Mouse (Mus musculus): Measurements from ENCODE around the gene St3gal4.
"Not testable (repeated sequence)": the region's sequence is repeated elsewhere in the genome, so short reads cannot be mapped to it uniquely, and the experiment has no call there.

GRCm38 (mm10) chr9:35148822-35149221, 29.8 kb upstream of the St3gal4 start:
- TF ChIP-seq MEF2A (IDR thresholded peaks at IDR 0.05; ENCODE audit: borderline replicate concordance, low read depth, low read length); HCFC1 (IDR thresholded peaks at IDR 0.05; ENCODE audit: low read depth, low read length); NRF1 (IDR thresholded peaks at IDR 0.05; ENCODE audit: low read depth, low read length); MYC (IDR thresholded peaks at IDR 0.05; ENCODE audit: low read depth, low read length); CTCF (conservative IDR thresholded peaks at IDR 0.05 in 1 of 2, IDR thresholded peaks at IDR 0.05 in 1 of 2; ENCODE audit: low read depth in 2 of 2, low read length in 2 of 2); ZMIZ1 (IDR thresholded peaks at IDR 0.05; ENCODE audit: low read depth, low read length); POLR2A (IDR thresholded peaks at IDR 0.05; ENCODE audit: low read depth, low read length); JUND (conservative IDR thresholded peaks at IDR 0.05; ENCODE audit: low read depth, low read length): not testable (repeated sequence)
